Mouse (Mus musculus): Measurements from ENCODE around the gene Zdhhc22.

Gene Zdhhc22

GRCm38 (mm10) chr12:86961589-86962344, 28.5 kb downstream of the Zdhhc22 start:
- DNase-seq (ENCODE audit: low spot score in 2 of 2): no peak

- DNase-seq (ENCODE audit: low spot score in 2 of 2): no peak
Measured at GRCm38 (mm10) chr12:86960791-86961335, 29.4 kb downstream of the Zdhhc22 start.

GRCm38 (mm10) chr12:86960138-86960537, 30.1 kb downstream of the Zdhhc22 start:
- no peak for DNase-seq (ENCODE audit: low spot score in 2 of 2)

GRCm38 (mm10) chr12:86959661-86960060, 30.6 kb downstream of the Zdhhc22 start:
- no peak for DNase-seq (ENCODE audit: low spot score in 2 of 2)

GRCm38 (mm10) chr12:86958558-86958957, 31.7 kb downstream of the Zdhhc22 start:
- no peak for DNase-seq (ENCODE audit: low spot score in 2 of 2)

GRCm38 (mm10) chr12:86955894-86956293, 34.3 kb downstream of the Zdhhc22 start:
- no peak for DNase-seq (ENCODE audit: low spot score in 2 of 2)

GRCm38 (mm10) chr12:86952331-86952850, 37.8 kb downstream of the Zdhhc22 start:
- DNase-seq (ENCODE audit: low spot score in 2 of 2): no peak

- DNase-seq (ENCODE audit: low spot score in 2 of 2): no peak
Measured at GRCm38 (mm10) chr12:86950961-86951360, 39.3 kb downstream of the Zdhhc22 start.

GRCm38 (mm10) chr12:86950161-86950960, 39.9 kb downstream of the Zdhhc22 start:
- no peak for DNase-seq (ENCODE audit: low spot score in 2 of 2)

GRCm38 (mm10) chr12:86949501-86949900, 40.7 kb downstream of the Zdhhc22 start:
- no peak for DNase-seq (ENCODE audit: low spot score in 2 of 2)

- no peak for DNase-seq (ENCODE audit: low spot score in 2 of 2)
Measured at GRCm38 (mm10) chr12:86948627-86949026, 41.6 kb downstream of the Zdhhc22 start.

- DNase-seq (ENCODE audit: low spot score in 2 of 2): peak in 1 of 2 experiments; percentile 46
Measured at GRCm38 (mm10) chr12:86947681-86948401, 42.4 kb downstream of the Zdhhc22 start.

- DNase-seq (ENCODE audit: low spot score in 2 of 2): peak; percentile 97 to 98
Measured at GRCm38 (mm10) chr12:86946862-86947574, 43.2 kb downstream of the Zdhhc22 start, which contains the start of gene Cipc. TSS of gene Cipc (plus strand) at chr12:86947043.

GRCm38 (mm10) chr12:86946301-86946781, 43.9 kb downstream of the Zdhhc22 start:
- no peak for DNase-seq (ENCODE audit: low spot score in 2 of 2)

- peak; percentile 48 to 70 for DNase-seq (ENCODE audit: low spot score in 2 of 2)
Measured at GRCm38 (mm10) chr12:86945126-86945525, 45.1 kb downstream of the Zdhhc22 start.

- DNase-seq (ENCODE audit: low spot score in 2 of 2): no peak
Measured at GRCm38 (mm10) chr12:86943421-86943820, 46.8 kb downstream of the Zdhhc22 start.

- DNase-seq (ENCODE audit: low spot score in 2 of 2): no peak
Measured at GRCm38 (mm10) chr12:86941734-86942486, 48.3 kb downstream of the Zdhhc22 start.

GRCm38 (mm10) chr12:86941173-86941572, 49.1 kb downstream of the Zdhhc22 start:
- DNase-seq (ENCODE audit: low spot score in 2 of 2): no peak

GRCm38 (mm10) chr12:86938571-86938970, 51.7 kb downstream of the Zdhhc22 start:
- no peak for DNase-seq (ENCODE audit: low spot score in 2 of 2)
